Mouse (Mus musculus): ENCODE data around the gene 5031439G07Rik. TPM values are rescaled to one million over a fixed set of nuclear protein-coding genes. Genes with fewer than 3 reads are reported as not detected.
"Not testable (repeated sequence)": the region's sequence is repeated elsewhere in the genome, so short reads cannot be mapped to it uniquely, and the experiment has no call there.

5031439G07Rik gene
- polyA plus RNA-seq (2011; ENCODE audit: insufficient read depth, insufficient read length, low read depth, missing spikeins): 20.8 and 26.5 TPM in 2 replicates

GRCm38 (mm10) chr15:84987874-84988825 is at the start of gene 5031439G07Rik:
TSS of gene 5031439G07Rik (minus strand) at chr15:84988551.
- Histone ChIP-seq H3K4me1 (ENCODE audit: control insufficient read depth, insufficient read depth, low read length) (peaks cover 3% of the 10 kb centered on the region), H3K36me3 (ENCODE audit: control insufficient read depth, insufficient read depth, low read length, poor library complexity, severe bottlenecking) (no peaks in the 10 kb centered on the region), H3K27me3 (ENCODE audit: control insufficient read depth, insufficient read depth, low read length, poor library complexity, severe bottlenecking) (no peaks in the 10 kb centered on the region), H3K27ac (ENCODE audit: insufficient read depth, low read length) (no peak within 1 kb of the TSS), H3K9ac (ENCODE audit: low read depth, poor library complexity, severe bottlenecking) (peak within 1 kb of the TSS; percentile 74), H3K4me3 (ENCODE audit: low read depth, low read length) (peak within 1 kb of the TSS; percentile 79), H3K9me3 (replicated peaks; ENCODE audit: control insufficient read depth, insufficient read depth, low read length, poor library complexity, severe bottlenecking) (no peaks in the 10 kb centered on the region)
- TF ChIP-seq EP300 (IDR thresholded peaks at IDR 0.05; ENCODE audit: insufficient read depth, low read depth, low read length) (0 out of 2 replicates have a peak, but pooled peaks have one; percentile 38), CTCF (IDR thresholded peaks at IDR 0.05; ENCODE audit: low read depth, low read length) (no peak), POLR2A (IDR thresholded peaks at IDR 0.05; ENCODE audit: insufficient read depth, low read length) (peak; percentile 28)

DNA sequence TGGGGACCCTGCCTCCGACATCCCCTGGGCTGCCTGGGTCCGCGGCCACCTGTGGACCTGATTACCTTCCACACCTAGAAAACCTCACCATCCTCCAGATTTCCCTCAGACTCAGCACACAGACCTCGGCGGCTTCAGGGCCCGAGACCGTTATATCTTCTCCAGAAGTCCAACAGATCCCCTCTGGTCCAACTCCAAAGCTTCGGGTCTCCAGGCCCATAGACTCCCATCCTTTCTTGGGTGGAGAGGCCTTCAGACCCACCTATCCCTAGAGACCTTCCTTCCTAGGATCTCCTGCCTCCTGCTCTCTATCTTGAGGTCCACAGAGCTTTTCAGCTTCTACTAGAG is 49.0 kb upstream of the 5031439G07Rik start:
- Histone ChIP-seq H3K27ac (ENCODE audit: insufficient read depth, low read length) (no peak overlapping the region), H3K9me3 (replicated peaks; ENCODE audit: control insufficient read depth, insufficient read depth, low read length, poor library complexity, severe bottlenecking) (no peaks in the 10 kb centered on the region), H3K36me3 (ENCODE audit: control insufficient read depth, insufficient read depth, low read length, poor library complexity, severe bottlenecking) (no peaks in the 10 kb centered on the region), H3K4me1 (ENCODE audit: control insufficient read depth, insufficient read depth, low read length) (no peaks in the 10 kb centered on the region), H3K27me3 (ENCODE audit: control insufficient read depth, insufficient read depth, low read length, poor library complexity, severe bottlenecking) (no peaks in the 10 kb centered on the region), H3K9ac (ENCODE audit: low read depth, poor library complexity, severe bottlenecking) (peak overlapping the region; percentile 69), H3K4me3 (ENCODE audit: low read depth, low read length) (peak overlapping the region; percentile 80)
- TF ChIP-seq CTCF (IDR thresholded peaks at IDR 0.05; ENCODE audit: low read depth, low read length): no peak
- no peak for TF ChIP-seq EP300 (IDR thresholded peaks at IDR 0.05; ENCODE audit: insufficient read depth, low read depth, low read length)
- TF ChIP-seq POLR2A (IDR thresholded peaks at IDR 0.05; ENCODE audit: insufficient read depth, low read length): no peak

- Histone ChIP-seq H3K9me3 (replicated peaks; ENCODE audit: control insufficient read depth, insufficient read depth, low read length, poor library complexity, severe bottlenecking) (no peaks in the 10 kb centered on the region), H3K4me1 (ENCODE audit: control insufficient read depth, insufficient read depth, low read length) (no peaks in the 10 kb centered on the region), H3K36me3 (ENCODE audit: control insufficient read depth, insufficient read depth, low read length, poor library complexity, severe bottlenecking) (no peaks in the 10 kb centered on the region), H3K27ac (ENCODE audit: insufficient read depth, low read length) (0 out of 2 replicates have a peak overlapping the region, but pooled peaks have one; percentile 2), H3K9ac (ENCODE audit: low read depth, poor library complexity, severe bottlenecking) (peak overlapping the region; percentile 69), H3K27me3 (ENCODE audit: control insufficient read depth, insufficient read depth, low read length, poor library complexity, severe bottlenecking) (no peaks in the 10 kb centered on the region), H3K4me3 (ENCODE audit: low read depth, low read length) (peak overlapping the region; percentile 80)
- TF ChIP-seq CTCF (IDR thresholded peaks at IDR 0.05; ENCODE audit: low read depth, low read length) (no peak), POLR2A (IDR thresholded peaks at IDR 0.05; ENCODE audit: insufficient read depth, low read length) (no peak), EP300 (IDR thresholded peaks at IDR 0.05; ENCODE audit: insufficient read depth, low read depth, low read length) (no peak)
Observed at GRCm38 (mm10) chr15:85036566-85037342, 48.4 kb upstream of the 5031439G07Rik start.

GRCm38 (mm10) chr15:85033916-85034315 is 45.6 kb upstream of the 5031439G07Rik start:
- peak overlapping the region; percentile 32; the same call in 1 of the 2 replicates for H3K9ac ChIP-seq (ENCODE audit: low read depth, poor library complexity, severe bottlenecking)
- not testable (repeated sequence) for H3K27me3 ChIP-seq (ENCODE audit: control insufficient read depth, insufficient read depth, low read length, poor library complexity, severe bottlenecking); H3K27ac ChIP-seq (ENCODE audit: insufficient read depth, low read length); H3K36me3 ChIP-seq (ENCODE audit: control insufficient read depth, insufficient read depth, low read length, poor library complexity, severe bottlenecking); H3K9me3 ChIP-seq (replicated peaks; ENCODE audit: control insufficient read depth, insufficient read depth, low read length, poor library complexity, severe bottlenecking); H3K4me3 ChIP-seq (ENCODE audit: low read depth, low read length); H3K4me1 ChIP-seq (ENCODE audit: control insufficient read depth, insufficient read depth, low read length)

GRCm38 (mm10) chr15:85031866-85032265 is 43.5 kb upstream of the 5031439G07Rik start:
- Histone ChIP-seq H3K9me3 (replicated peaks; ENCODE audit: control insufficient read depth, insufficient read depth, low read length, poor library complexity, severe bottlenecking) (no peaks in the 10 kb centered on the region), H3K4me1 (ENCODE audit: control insufficient read depth, insufficient read depth, low read length) (no peaks in the 10 kb centered on the region), H3K27me3 (ENCODE audit: control insufficient read depth, insufficient read depth, low read length, poor library complexity, severe bottlenecking) (no peaks in the 10 kb centered on the region), H3K9ac (ENCODE audit: low read depth, poor library complexity, severe bottlenecking) (no peak overlapping the region), H3K4me3 (ENCODE audit: low read depth, low read length) (no peak overlapping the region), H3K27ac (ENCODE audit: insufficient read depth, low read length) (no peak overlapping the region), H3K36me3 (ENCODE audit: control insufficient read depth, insufficient read depth, low read length, poor library complexity, severe bottlenecking) (no peaks in the 10 kb centered on the region)
- TF ChIP-seq POLR2A (IDR thresholded peaks at IDR 0.05; ENCODE audit: insufficient read depth, low read length) (no peak), CTCF (IDR thresholded peaks at IDR 0.05; ENCODE audit: low read depth, low read length) (no peak), EP300 (IDR thresholded peaks at IDR 0.05; ENCODE audit: insufficient read depth, low read depth, low read length) (no peak)

GRCm38 (mm10) chr15:85030643-85031042 is 42.3 kb upstream of the 5031439G07Rik start:
- not testable (repeated sequence) for H3K4me1 ChIP-seq (ENCODE audit: control insufficient read depth, insufficient read depth, low read length); H3K27ac ChIP-seq (ENCODE audit: insufficient read depth, low read length); H3K9ac ChIP-seq (ENCODE audit: low read depth, poor library complexity, severe bottlenecking); H3K27me3 ChIP-seq (ENCODE audit: control insufficient read depth, insufficient read depth, low read length, poor library complexity, severe bottlenecking); H3K4me3 ChIP-seq (ENCODE audit: low read depth, low read length); H3K36me3 ChIP-seq (ENCODE audit: control insufficient read depth, insufficient read depth, low read length, poor library complexity, severe bottlenecking); H3K9me3 ChIP-seq (replicated peaks; ENCODE audit: control insufficient read depth, insufficient read depth, low read length, poor library complexity, severe bottlenecking)

GRCm38 (mm10) chr15:85028648-85029047 is 40.3 kb upstream of the 5031439G07Rik start, which contains the start of gene Fam118a:
TSS of gene Fam118a (plus strand) at chr15:85028948.
- H3K4me3 ChIP-seq (ENCODE audit: low read depth, low read length); H3K36me3 ChIP-seq (ENCODE audit: control insufficient read depth, insufficient read depth, low read length, poor library complexity, severe bottlenecking); H3K4me1 ChIP-seq (ENCODE audit: control insufficient read depth, insufficient read depth, low read length); H3K27ac ChIP-seq (ENCODE audit: insufficient read depth, low read length); H3K27me3 ChIP-seq (ENCODE audit: control insufficient read depth, insufficient read depth, low read length, poor library complexity, severe bottlenecking); H3K9ac ChIP-seq (ENCODE audit: low read depth, poor library complexity, severe bottlenecking); H3K9me3 ChIP-seq (replicated peaks; ENCODE audit: control insufficient read depth, insufficient read depth, low read length, poor library complexity, severe bottlenecking): not testable (repeated sequence)

Measured in ES-Bruce4 (cell line).